Mouse (Mus musculus): ENCODE data around the gene Zbtb38. TPM values are rescaled to one million over a fixed set of nuclear protein-coding genes. Genes with fewer than 3 reads are reported as not detected.
"Not testable (repeated sequence)": the region's sequence is repeated elsewhere in the genome, so short reads cannot be mapped to it uniquely, and the experiment has no call there.

Zbtb38 gene
- polyA plus RNA-seq, 1 experiment from 2014 or later = 38.5 TPM

GRCm38 (mm10) chr9:96677711-96678110 lies 74.9 kb downstream of the Zbtb38 start:
- not testable (repeated sequence) for H3K4me1 ChIP-seq (replicated peaks); H3K9ac ChIP-seq; H3K36me3 ChIP-seq; H3K4me2 ChIP-seq; ATAC-seq (ENCODE audit: low read depth); H3K27ac ChIP-seq (replicated peaks); H3K4me3 ChIP-seq; H3K27me3 ChIP-seq; H3K9me3 ChIP-seq
- 86% methylated on average over 5 of the region's 5 CpGs for WGBS

GRCm38 (mm10) chr9:96676671-96677070 lies 76.0 kb downstream of the Zbtb38 start:
- no peak for ATAC-seq (ENCODE audit: low read depth)
- WGBS = 92% methylated on average over 10 of the region's 10 CpGs
- H3K4me3 ChIP-seq = no peak overlapping the region

GRCm38 (mm10) chr9:96675763-96676640 lies 76.6 kb downstream of the Zbtb38 start:
- no peak for ATAC-seq (ENCODE audit: low read depth)
- Histone ChIP-seq H3K36me3 (no peaks in the 10 kb centered on the region), H3K9me3 (no peaks in the 10 kb centered on the region), H3K4me1 (replicated peaks) (no peaks in the 10 kb centered on the region), H3K27me3 (no peaks in the 10 kb centered on the region), H3K4me3 (no peak overlapping the region), H3K9ac (no peak overlapping the region), H3K27ac (replicated peaks) (no peak overlapping the region), H3K4me2 (no peak overlapping the region)
- 89% methylated on average over 8 of the region's 8 CpGs for WGBS

More at GRCm38 (mm10) chr9:96676671-96677070, 76.0 kb downstream of the Zbtb38 start:
- H3K36me3 ChIP-seq = no peaks in the 10 kb centered on the region
- H3K27ac ChIP-seq (replicated peaks) = no peak overlapping the region
- H3K4me1 ChIP-seq (replicated peaks) = no peaks in the 10 kb centered on the region
- H3K27me3 ChIP-seq = no peaks in the 10 kb centered on the region
- no peaks in the 10 kb centered on the region for H3K9me3 ChIP-seq
- H3K9ac ChIP-seq = no peak overlapping the region
- H3K4me2 ChIP-seq = no peak overlapping the region

- no peak for ATAC-seq (ENCODE audit: low read depth)
- H3K27me3 ChIP-seq = no peaks in the 10 kb centered on the region
- no peaks in the 10 kb centered on the region for H3K4me1 ChIP-seq (replicated peaks)
- H3K27ac ChIP-seq (replicated peaks) = no peak overlapping the region
- H3K9me3 ChIP-seq = no peaks in the 10 kb centered on the region
- H3K36me3 ChIP-seq = no peaks in the 10 kb centered on the region
- no peak overlapping the region for H3K4me2 ChIP-seq
- H3K4me3 ChIP-seq = no peak overlapping the region
- 40% methylated on average over 5 of the region's 5 CpGs for WGBS
- H3K9ac ChIP-seq = no peak overlapping the region
Measured at GRCm38 (mm10) chr9:96675071-96675762, 77.4 kb downstream of the Zbtb38 start.

GRCm38 (mm10) chr9:96674301-96674700 lies 78.3 kb downstream of the Zbtb38 start:
- no peak overlapping the region for H3K4me2 ChIP-seq
- no peaks in the 10 kb centered on the region for H3K27me3 ChIP-seq
- H3K4me1 ChIP-seq (replicated peaks) = 0 out of 2 replicates have a peak, but pooled peaks cover 4% of the 10 kb centered on the region
- 93% methylated on average over 8 of the region's 8 CpGs for WGBS
- no peak overlapping the region for H3K9ac ChIP-seq
- no peaks in the 10 kb centered on the region for H3K36me3 ChIP-seq
- no peak for ATAC-seq (ENCODE audit: low read depth)
- H3K27ac ChIP-seq (replicated peaks) = no peak overlapping the region
- no peaks in the 10 kb centered on the region for H3K9me3 ChIP-seq
- no peak overlapping the region for H3K4me3 ChIP-seq

GRCm38 (mm10) chr9:96672466-96672865 lies 80.2 kb downstream of the Zbtb38 start:
- ATAC-seq (ENCODE audit: low read depth) = no peak

GRCm38 (mm10) chr9:96671249-96671648 lies 81.4 kb downstream of the Zbtb38 start:
- Histone ChIP-seq H3K36me3 (no peaks in the 10 kb centered on the region), H3K9ac (no peak overlapping the region), H3K27ac (replicated peaks) (no peak overlapping the region), H3K4me1 (replicated peaks) (0 out of 2 replicates have a peak, but pooled peaks cover 4% of the 10 kb centered on the region), H3K27me3 (no peaks in the 10 kb centered on the region), H3K4me3 (no peak overlapping the region), H3K4me2 (no peak overlapping the region), H3K9me3 (no peaks in the 10 kb centered on the region)
- WGBS = 96% methylated on average over 12 of the region's 12 CpGs
- no peak for ATAC-seq (ENCODE audit: low read depth)

More at GRCm38 (mm10) chr9:96672466-96672865, 80.2 kb downstream of the Zbtb38 start:
- no peaks in the 10 kb centered on the region for H3K27me3 ChIP-seq
- no peak overlapping the region for H3K9ac ChIP-seq
- no peak overlapping the region for H3K4me3 ChIP-seq
- no peak overlapping the region for H3K27ac ChIP-seq (replicated peaks)
- 0 out of 2 replicates have a peak, but pooled peaks cover 4% of the 10 kb centered on the region for H3K4me1 ChIP-seq (replicated peaks)
- no peaks in the 10 kb centered on the region for H3K36me3 ChIP-seq
- H3K9me3 ChIP-seq = no peaks in the 10 kb centered on the region
- H3K4me2 ChIP-seq = no peak overlapping the region
- 84% methylated on average over 2 of the region's 2 CpGs for WGBS

GRCm38 (mm10) chr9:96669877-96670276 lies 82.8 kb downstream of the Zbtb38 start:
- Histone ChIP-seq H3K4me1 (replicated peaks) (0 out of 2 replicates have a peak, but pooled peaks cover 4% of the 10 kb centered on the region), H3K4me2 (peak overlapping the region; percentile 57), H3K9me3 (no peaks in the 10 kb centered on the region), H3K36me3 (no peaks in the 10 kb centered on the region), H3K27ac (replicated peaks) (peak overlapping the region; percentile 89), H3K27me3 (no peaks in the 10 kb centered on the region), H3K4me3 (peak overlapping the region; percentile 35), H3K9ac (peak overlapping the region; percentile 62)
- 2% methylated on average over 15 of the region's 15 CpGs for WGBS
- ATAC-seq (ENCODE audit: low read depth) = peak; percentile 100

GRCm38 (mm10) chr9:96668628-96669027 lies 84.0 kb downstream of the Zbtb38 start:
- ATAC-seq (ENCODE audit: low read depth) = no peak
- no peaks in the 10 kb centered on the region for H3K36me3 ChIP-seq
- no peak overlapping the region for H3K4me2 ChIP-seq
- no peak overlapping the region for H3K4me3 ChIP-seq
- H3K9ac ChIP-seq = no peak overlapping the region
- no peaks in the 10 kb centered on the region for H3K27me3 ChIP-seq
- 0 out of 2 replicates have a peak, but pooled peaks cover 4% of the 10 kb centered on the region for H3K4me1 ChIP-seq (replicated peaks)
- 50% methylated on average over 5 of the region's 5 CpGs for WGBS
- H3K9me3 ChIP-seq = no peaks in the 10 kb centered on the region
- no peak overlapping the region for H3K27ac ChIP-seq (replicated peaks)

GRCm38 (mm10) chr9:96660510-96661244 lies 92.0 kb downstream of the Zbtb38 start:
- no peak overlapping the region for H3K9ac ChIP-seq
- no peaks in the 10 kb centered on the region for H3K27me3 ChIP-seq
- H3K27ac ChIP-seq (replicated peaks) = 0 out of 2 replicates have a peak overlapping the region, but pooled peaks have one; percentile 6
- no peak overlapping the region for H3K4me3 ChIP-seq
- no peaks in the 10 kb centered on the region for H3K36me3 ChIP-seq
- H3K4me2 ChIP-seq = no peak overlapping the region
- no peaks in the 10 kb centered on the region for H3K9me3 ChIP-seq
- ATAC-seq (ENCODE audit: low read depth) = peak; percentile 71
- H3K4me1 ChIP-seq (replicated peaks) = 0 out of 2 replicates have a peak, but pooled peaks cover 7% of the 10 kb centered on the region
- 54% methylated on average over 10 of the region's 10 CpGs for WGBS

GRCm38 (mm10) chr9:96659801-96660200 lies 92.8 kb downstream of the Zbtb38 start:
- Histone ChIP-seq H3K9me3 (no peaks in the 10 kb centered on the region), H3K27me3 (no peaks in the 10 kb centered on the region), H3K4me1 (replicated peaks) (0 out of 2 replicates have a peak, but pooled peaks cover 7% of the 10 kb centered on the region), H3K4me2 (no peak overlapping the region), H3K27ac (replicated peaks) (0 out of 2 replicates have a peak overlapping the region, but pooled peaks have one; percentile 6), H3K9ac (no peak overlapping the region), H3K4me3 (no peak overlapping the region), H3K36me3 (no peaks in the 10 kb centered on the region)
- no peak for ATAC-seq (ENCODE audit: low read depth)
- 75% methylated on average over 2 of the region's 2 CpGs for WGBS

Data from neural tube, embryonic 13.5 days (tissue).